20 mouse cellular contexts compared by ENCODE assay signal in genomic region chr5:117694632-117695031, GRCm38 (mm10).
DNase-seq lines count a peak whose midpoint lies in the region; ATAC-seq and TF ChIP-seq lines count a peak whose summit lies in the region.
"Had no signal": no experiment of that assay in that cellular context is flagged by ENCODE, and none has a peak within 500 bp of the region (broad histone marks: within the 10 kb centered on the region; RNA-seq: fewer than 3 reads in every experiment).

No protein-coding gene starts in this region.

- no peaks in the 10 kb centered on the region for H3K9me3 ChIP-seq in kidney, embryonic 15.5 days (replicated peaks)
- H3K9me3 ChIP-seq in lung, embryonic 14.5 days (ENCODE audit: low read depth, low read length): no peaks in the 10 kb centered on the region
- H3K9me3 ChIP-seq in stomach, embryonic 16.5 days (replicated peaks; ENCODE audit: control insufficient read depth, low read length): no peaks in the 10 kb centered on the region
- H3K9me3 ChIP-seq in stomach, postnatal 0 days (ENCODE audit: control insufficient read depth, low read length): no peaks in the 10 kb centered on the region
- H3K9me3 ChIP-seq: embryonic facial prominence, embryonic 10.5 days; forebrain, embryonic 13.5 days; heart, embryonic 10.5 days; hindbrain, embryonic 12.5 days had no signal

- no peak overlapping the region for H3K4me3 ChIP-seq in kidney, embryonic 15.5 days (replicated peaks)
- no peak overlapping the region for H3K4me3 ChIP-seq in lung, embryonic 14.5 days (ENCODE audit: low read depth, low read length)
- H3K4me3 ChIP-seq in stomach, embryonic 16.5 days (replicated peaks; ENCODE audit: low read length): no peak overlapping the region
- no peak overlapping the region for H3K4me3 ChIP-seq in stomach, postnatal 0 days (ENCODE audit: low read depth, low read length)
- H3K4me3 ChIP-seq: embryonic facial prominence, embryonic 10.5 days; forebrain, embryonic 13.5 days; heart, embryonic 10.5 days; hindbrain, embryonic 12.5 days had no signal

- no peak for TF ChIP-seq CTCF in lung, embryonic 14.5 days (IDR thresholded peaks at IDR 0.05; ENCODE audit: low read depth)
- TF ChIP-seq CTCF in stomach, postnatal 0 days (IDR thresholded peaks at IDR 0.05; ENCODE audit: low read depth): no peak

- no peak for ATAC-seq in kidney, embryonic 15.5 days (replicated peaks; ENCODE audit: low FRiP score)
- no peak for ATAC-seq in lung, embryonic 14.5 days (ENCODE audit: insufficient read depth)
- ATAC-seq in stomach, embryonic 16.5 days (ENCODE audit: insufficient read depth, low FRiP score): no peak
- no peak for ATAC-seq in stomach, postnatal 0 days (ENCODE audit: low FRiP score, low TSS enrichment)
- ATAC-seq: forebrain, embryonic 13.5 days; forebrain, postnatal 0 days had no signal

- H3K27me3 ChIP-seq in kidney, embryonic 15.5 days: no peaks in the 10 kb centered on the region
- H3K27me3 ChIP-seq in lung, embryonic 14.5 days (ENCODE audit: insufficient read depth, low read length): no peaks in the 10 kb centered on the region
- no peaks in the 10 kb centered on the region for H3K27me3 ChIP-seq in stomach, embryonic 16.5 days (ENCODE audit: control insufficient read depth, insufficient read depth, low read length)
- H3K27me3 ChIP-seq in stomach, postnatal 0 days (ENCODE audit: control insufficient read depth, insufficient read depth, low read length): no peaks in the 10 kb centered on the region
- H3K27me3 ChIP-seq: forebrain, embryonic 13.5 days; hindbrain, embryonic 12.5 days had no signal

- no peak for TF ChIP-seq EP300 in stomach, postnatal 0 days (optimal IDR thresholded peaks at IDR 0.05)

- 24% methylated on average over 11 of the region's 11 CpGs for WGBS in kidney, embryonic 15.5 days
- 15% methylated on average over 11 of the region's 11 CpGs for WGBS in lung, embryonic 14.5 days
- WGBS in stomach, embryonic 16.5 days: 29% methylated on average over 11 of the region's 11 CpGs
- 27% methylated on average over 11 of the region's 11 CpGs for WGBS in stomach, postnatal 0 days

- DNase-seq in kidney, adult 18-20 months: no peak
- DNase-seq in lung, embryonic 14.5 days: peak; percentile 23
- no peak for DNase-seq in lung, adult 18-20 months
- DNase-seq in stomach, postnatal 0 days (ENCODE audit: low spot score): no peak
- no peak for DNase-seq in gastrocnemius, adult 18-20 months (ENCODE audit: low spot score)
- DNase-seq: adrenal gland, adult 2 months; adrenal gland, postnatal 25 days; cerebellum, adult 2 months; cerebellum, postnatal 10 days; forebrain, postnatal 0 days; gastrocnemius, postnatal 10 days; heart, adult 18-20 months; heart, postnatal 10 days; heart, postnatal 4 days had no signal

- H3K9ac ChIP-seq in kidney, embryonic 15.5 days: no peak overlapping the region
- H3K9ac ChIP-seq in lung, embryonic 14.5 days: no peak overlapping the region; the same call in 1 of the 2 replicates
- no peak overlapping the region for H3K9ac ChIP-seq in stomach, embryonic 16.5 days (ENCODE audit: low read length)
- no peak overlapping the region for H3K9ac ChIP-seq in stomach, postnatal 0 days (ENCODE audit: low read length)
- H3K9ac ChIP-seq: forebrain, embryonic 13.5 days; forebrain, postnatal 0 days; hindbrain, embryonic 12.5 days had no signal

- H3K4me1 ChIP-seq in kidney, embryonic 15.5 days: peaks cover 65% of the 10 kb centered on the region
- peaks cover 19% of the 10 kb centered on the region for H3K4me1 ChIP-seq in lung, embryonic 14.5 days (ENCODE audit: insufficient read depth)
- H3K4me1 ChIP-seq in stomach, embryonic 16.5 days (ENCODE audit: control insufficient read depth, insufficient read depth, low read length): no peaks in the 10 kb centered on the region
- no peaks in the 10 kb centered on the region for H3K4me1 ChIP-seq in stomach, postnatal 0 days (replicated peaks; ENCODE audit: control insufficient read depth, insufficient read depth)
- H3K4me1 ChIP-seq: forebrain, embryonic 13.5 days had no signal

- 0 out of 2 replicates have a peak overlapping the region, but pooled peaks have one; percentile 10 for H3K27ac ChIP-seq in kidney, embryonic 15.5 days
- no peak overlapping the region for H3K27ac ChIP-seq in lung, embryonic 14.5 days (ENCODE audit: low read depth)
- H3K27ac ChIP-seq in stomach, embryonic 16.5 days (ENCODE audit: low read length): peak overlapping the region; percentile 21
- no peak overlapping the region for H3K27ac ChIP-seq in stomach, postnatal 0 days (replicated peaks)
- H3K27ac ChIP-seq: embryonic facial prominence, embryonic 10.5 days; forebrain, embryonic 13.5 days; heart, embryonic 10.5 days; hindbrain, embryonic 12.5 days had no signal

- H3K4me2 ChIP-seq in kidney, embryonic 15.5 days: no peak overlapping the region
- no peak overlapping the region for H3K4me2 ChIP-seq in lung, embryonic 14.5 days
- no peak overlapping the region for H3K4me2 ChIP-seq in stomach, embryonic 16.5 days (ENCODE audit: low read depth, low read length)
- no peak overlapping the region for H3K4me2 ChIP-seq in stomach, postnatal 0 days (replicated peaks; ENCODE audit: low read depth)
- H3K4me2 ChIP-seq: forebrain, embryonic 13.5 days; hindbrain, embryonic 12.5 days had no signal

- no peaks in the 10 kb centered on the region for H3K36me3 ChIP-seq in kidney, embryonic 15.5 days
- no peaks in the 10 kb centered on the region for H3K36me3 ChIP-seq in lung, embryonic 14.5 days (ENCODE audit: insufficient read depth)
- H3K36me3 ChIP-seq in stomach, embryonic 16.5 days (ENCODE audit: control insufficient read depth, insufficient read depth, low read length): no peaks in the 10 kb centered on the region
- H3K36me3 ChIP-seq in stomach, postnatal 0 days (ENCODE audit: control insufficient read depth, insufficient read depth, low read length): no peaks in the 10 kb centered on the region
- H3K36me3 ChIP-seq: embryonic facial prominence, embryonic 10.5 days; heart, embryonic 10.5 days had no signal

Comparison
In these comparisons a context has a peak if more than half of its experiments do, and no peak if none do; other contexts are left out.
1. H3K27ac ChIP-seq: peak in kidney, embryonic 15.5 days (single experiment) and stomach, embryonic 16.5 days (single experiment); none in lung, embryonic 14.5 days (single experiment) and stomach, postnatal 0 days (single experiment).